Mouse (Mus musculus) thymus, adult 2 months (tissue): ENCODE data around the gene G430095P16Rik. TPM values are rescaled to one million over a fixed set of nuclear protein-coding genes. Genes with fewer than 3 reads are reported as not detected.

ENCODE experiments used
- DNase-seq: peaks from one replicate; pipeline ENCODE4 v3.0.0; 2021
- H3K27ac ChIP-seq: fragments of 200-500 bp; 2 replicates; pipeline ENCODE4 v1.5.1; 2012; ENCODE audit warnings: low read length, control low read depth; ENCODE audit not compliant: control insufficient read depth, insufficient read depth
- H3K27me3 ChIP-seq: fragments of 200-500 bp; 2 replicates; pipeline ENCODE4 v1.6.1; 2012; ENCODE audit warnings: mild to moderate bottlenecking, low read length, moderate library complexity, mixed read lengths; ENCODE audit not compliant: control insufficient read depth, insufficient read depth
- H3K36me3 ChIP-seq: fragments of 200-500 bp; 2 replicates; pipeline ENCODE4 v1.6.1; 2012; ENCODE audit warnings: mild to moderate bottlenecking, low read length, moderate library complexity; ENCODE audit not compliant: control insufficient read depth, insufficient read depth
- H3K4me1 ChIP-seq: fragments of 200-500 bp; replicated peaks from 2 replicates; pipeline ENCODE4 v1.6.1; 2012; ENCODE audit warnings: low read length; ENCODE audit not compliant: control insufficient read depth, insufficient read depth
- H3K4me3 ChIP-seq: fragments of 200-500 bp; 2 replicates; pipeline ENCODE4 v1.5.1; 2012; ENCODE audit warnings: mild to moderate bottlenecking, low read length, control low read depth, moderate library complexity; ENCODE audit not compliant: control insufficient read depth, insufficient read depth
- CTCF ChIP-seq: fragments of 200-500 bp; IDR thresholded peaks from 2 replicates; pipeline ENCODE4 v1.5.1; 2012; ENCODE audit warnings: mild to moderate bottlenecking, control low read depth, low read length, moderate library complexity, borderline replicate concordance; ENCODE audit not compliant: control insufficient read depth, poor library complexity, insufficient read depth; ENCODE audit errors: extremely low read depth
- POLR2A ChIP-seq: fragments of 200-500 bp; IDR thresholded peaks from 2 replicates; pipeline ENCODE4 v1.6.1; 2012; ENCODE audit warnings: mild to moderate bottlenecking, low read length, control low read depth, moderate library complexity; ENCODE audit not compliant: control insufficient read depth, poor library complexity, insufficient read depth; ENCODE audit errors: extremely low read depth
- WGBS: fragments of 180-500 bp; shearing (Covaris S2); methylation state at CpG from one replicate; pipeline ENCODE4 v1.1.7; 2018; 5-methylcytosine and 5-hydroxymethylcytosine counted together
- polyA plus RNA-seq: library from polyadenylated mRNA; depleted of rRNA; stranded (reverse); fragments of >200 nt; gene quantifications from 2 replicates; pipeline ENCODE4 v1.2.3, GENCODE M21; 2012

The G430095P16Rik gene
- polyA plus RNA-seq, 1 experiment: 2.6 TPM

DNA sequence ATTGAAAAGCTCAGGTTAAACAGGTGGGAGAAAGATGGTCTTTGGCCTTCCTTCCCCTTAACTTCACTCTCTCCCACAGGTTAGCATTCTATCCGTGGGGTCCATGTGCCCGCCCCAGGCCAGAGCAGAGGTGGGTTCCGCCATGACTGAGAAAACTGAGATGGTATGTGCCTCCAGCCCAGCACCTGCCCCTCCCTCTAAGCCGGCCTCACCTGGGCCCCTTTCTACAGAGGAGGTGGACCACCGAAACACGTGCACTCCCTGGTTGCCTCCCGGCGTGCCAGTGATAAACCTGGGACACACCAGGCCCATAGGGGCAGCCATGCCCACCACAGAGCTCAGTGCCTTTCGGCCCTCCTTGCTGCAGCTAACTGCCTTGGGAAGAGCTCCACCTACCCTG lies 20.2 kb upstream of the G430095P16Rik start:
- no peak overlapping the region for H3K4me3 ChIP-seq
- H3K4me1 ChIP-seq: peaks cover 61% of the 10 kb centered on the region
- no peaks in the 10 kb centered on the region for H3K36me3 ChIP-seq
- H3K27me3 ChIP-seq: peaks cover 18% of the 10 kb centered on the region
- no peak for DNase-seq
- TF ChIP-seq CTCF (no peak), POLR2A (no peak)
- H3K27ac ChIP-seq: no peak overlapping the region
- WGBS: 14% methylated on average over 9 of the region's 9 CpGs

- peaks cover 61% of the 10 kb centered on the region for H3K4me1 ChIP-seq
- H3K27ac ChIP-seq: no peak overlapping the region
- no peak for TF ChIP-seq CTCF
- TF ChIP-seq POLR2A: no peak
- no peak for DNase-seq
- WGBS: 18% methylated on average over 6 of the region's 6 CpGs
- H3K4me3 ChIP-seq: no peak overlapping the region
- H3K27me3 ChIP-seq: peaks cover 18% of the 10 kb centered on the region
- H3K36me3 ChIP-seq: no peaks in the 10 kb centered on the region
These were observed 19.8 kb upstream of the G430095P16Rik start for GRCm38 (mm10) chr8:84702963-84703465.

DNA sequence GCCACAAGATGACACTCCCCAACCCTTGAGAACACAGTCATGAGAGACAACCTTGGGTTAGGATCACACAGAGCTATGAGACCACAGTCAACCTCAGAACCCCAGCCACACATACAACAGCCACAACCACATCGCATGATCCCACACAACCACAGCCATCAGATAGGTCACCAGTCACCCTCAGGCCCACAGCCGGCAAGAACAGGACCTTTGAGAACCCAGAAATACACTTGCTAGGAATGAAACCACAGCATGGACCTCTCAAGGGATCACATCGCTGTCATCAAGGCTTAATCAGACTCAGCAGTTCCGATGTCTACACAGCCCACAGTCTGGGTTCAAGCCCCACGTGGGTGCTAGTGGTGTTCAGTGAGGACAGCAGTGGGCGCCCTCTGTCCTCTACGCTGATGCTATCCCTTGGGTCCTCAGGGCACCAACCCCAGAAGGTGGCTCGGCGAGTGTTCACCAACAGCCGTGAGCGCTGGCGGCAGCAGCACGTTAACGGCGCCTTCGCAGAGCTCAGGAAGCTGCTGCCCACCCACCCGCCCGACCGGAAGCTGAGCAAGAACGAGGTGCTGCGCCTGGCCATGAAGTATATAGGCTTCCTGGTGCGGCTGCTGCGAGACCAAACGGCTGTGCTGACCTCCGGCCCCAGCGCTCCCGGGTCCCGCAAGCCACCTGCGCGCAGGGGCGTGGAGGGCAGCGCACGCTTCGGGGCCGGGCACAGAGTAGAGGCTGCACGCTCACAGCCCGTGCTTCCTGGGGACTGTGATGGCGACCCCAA lies 19.1 kb upstream of the G430095P16Rik start:
- peak overlapping the region; percentile 55 for H3K4me3 ChIP-seq
- no peak overlapping the region for H3K27ac ChIP-seq
- peaks cover 61% of the 10 kb centered on the region for H3K4me1 ChIP-seq
- H3K27me3 ChIP-seq: peaks cover 20% of the 10 kb centered on the region
- no peak for TF ChIP-seq CTCF
- TF ChIP-seq POLR2A: 0 out of 2 replicates have a peak, but pooled peaks have one; percentile 11
- peak; percentile 45 for DNase-seq
- no peaks in the 10 kb centered on the region for H3K36me3 ChIP-seq
- 2% methylated on average over 38 of the region's 38 CpGs for WGBS

- 3% methylated on average over 16 of the region's 16 CpGs for WGBS
These were observed 18.5 kb upstream of the G430095P16Rik start for GRCm38 (mm10) chr8:84704356-84704755.

GRCm38 (mm10) chr8:84704867-84705831 lies 17.7 kb upstream of the G430095P16Rik start:
- no peak overlapping the region for H3K27ac ChIP-seq
- TF ChIP-seq CTCF (no peak), POLR2A (no peak)
- peaks cover 20% of the 10 kb centered on the region for H3K27me3 ChIP-seq
- WGBS: 2% methylated on average over 61 of the region's 61 CpGs
- peaks cover 48% of the 10 kb centered on the region for H3K4me1 ChIP-seq
- H3K4me3 ChIP-seq: no peak overlapping the region
- no peak for DNase-seq
- H3K36me3 ChIP-seq: no peaks in the 10 kb centered on the region

More at GRCm38 (mm10) chr8:84704356-84704755, 18.5 kb upstream of the G430095P16Rik start:
- peak; percentile 88 for DNase-seq
- peaks cover 56% of the 10 kb centered on the region for H3K4me1 ChIP-seq
- TF ChIP-seq POLR2A: no peak
- TF ChIP-seq CTCF: peak; percentile 96
- H3K27me3 ChIP-seq: peaks cover 20% of the 10 kb centered on the region
- peak overlapping the region; percentile 55 for H3K4me3 ChIP-seq
- H3K36me3 ChIP-seq: no peaks in the 10 kb centered on the region
- H3K27ac ChIP-seq: no peak overlapping the region

- H3K36me3 ChIP-seq: no peaks in the 10 kb centered on the region
- H3K27ac ChIP-seq: no peak overlapping the region
- DNase-seq: no peak
- peaks cover 42% of the 10 kb centered on the region for H3K4me1 ChIP-seq
- H3K4me3 ChIP-seq: no peak overlapping the region
- H3K27me3 ChIP-seq: peaks cover 20% of the 10 kb centered on the region
- TF ChIP-seq CTCF (no peak), POLR2A (no peak)
- 1% methylated on average over 12 of the region's 12 CpGs for WGBS
These were observed 16.8 kb upstream of the G430095P16Rik start for GRCm38 (mm10) chr8:84705960-84706359.
